Mouse (Mus musculus): Measurements from ENCODE around the gene G6pc3.

Gene G6pc3

DNA sequence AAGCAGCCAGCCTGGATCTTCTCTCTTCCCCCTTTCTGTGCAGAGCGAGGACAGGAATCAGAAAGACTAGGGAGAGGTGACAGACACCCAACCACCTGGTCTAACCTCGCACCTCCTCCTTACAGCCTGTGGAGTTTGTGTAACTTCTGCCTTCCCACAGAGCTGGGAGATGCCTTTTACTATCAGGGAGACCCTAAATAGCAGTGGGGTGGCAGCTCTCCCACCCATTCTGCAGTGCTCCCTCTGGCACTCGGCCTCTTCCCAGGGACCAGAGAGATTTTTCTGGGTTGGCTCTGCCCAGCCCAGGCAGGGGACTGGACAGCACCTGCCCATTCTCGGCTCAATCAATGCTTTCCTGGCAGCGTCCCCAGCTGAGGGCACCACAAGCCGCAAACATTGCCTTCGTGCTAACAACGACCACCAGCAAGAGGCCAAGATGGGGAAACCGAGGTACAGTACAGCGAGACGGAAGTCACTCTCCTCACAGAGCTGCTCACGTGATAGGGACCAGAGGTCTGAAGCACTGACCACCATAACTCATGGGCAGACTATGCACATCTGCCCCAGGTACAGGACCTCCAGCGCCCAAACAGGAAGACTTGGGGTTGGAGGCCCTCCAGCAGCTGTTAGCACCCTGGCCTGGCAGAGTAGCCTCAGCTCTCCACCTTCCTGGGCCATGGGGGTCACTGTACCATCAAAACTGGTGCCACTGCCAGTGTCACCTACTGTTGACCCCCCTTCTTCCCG, 30.0 kb downstream of the G6pc3 start:
- WGBS: 36% methylated on average over 14 of the region's 14 CpGs

DNA sequence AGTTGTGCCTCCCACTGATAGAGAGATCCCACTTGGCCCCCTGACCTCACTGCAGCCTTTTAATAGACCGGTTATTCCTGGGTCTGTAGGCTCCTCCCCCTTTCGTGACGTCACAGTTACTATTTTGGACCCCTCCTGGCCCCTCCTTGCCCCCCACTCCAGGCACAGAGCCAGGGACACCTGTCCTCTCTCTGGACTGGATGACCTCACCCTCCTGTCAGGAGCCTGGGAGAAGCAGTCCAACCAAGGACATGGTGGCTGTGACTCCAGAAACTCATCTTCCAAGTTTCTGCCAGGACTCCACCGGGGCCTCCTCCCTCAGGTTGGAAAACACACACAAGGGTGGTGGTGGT, 30.6 kb downstream of the G6pc3 start:
- 48% methylated on average over 4 of the region's 4 CpGs for WGBS

DNA sequence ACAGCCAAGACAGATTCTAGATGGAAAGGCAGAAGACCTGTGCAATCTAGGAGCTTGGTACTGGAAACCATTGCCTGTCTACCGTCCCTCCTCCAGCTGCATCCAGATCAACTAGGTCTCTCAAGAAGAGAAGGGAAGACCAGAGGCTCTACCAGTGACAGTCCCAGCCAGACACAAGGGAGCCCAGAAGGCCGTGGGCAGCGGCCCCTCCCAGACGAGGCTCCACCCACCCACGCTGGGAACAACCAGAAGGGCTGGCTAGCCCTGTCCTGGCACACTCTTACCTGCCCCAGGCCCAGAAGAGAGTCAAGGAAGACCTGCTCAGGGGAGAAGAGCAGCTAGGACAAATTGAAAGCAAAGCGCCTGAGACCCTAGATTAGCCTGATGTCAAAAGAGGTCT, 31.0 kb downstream of the G6pc3 start:
- 43% methylated on average over 6 of the region's 6 CpGs for WGBS

DNA sequence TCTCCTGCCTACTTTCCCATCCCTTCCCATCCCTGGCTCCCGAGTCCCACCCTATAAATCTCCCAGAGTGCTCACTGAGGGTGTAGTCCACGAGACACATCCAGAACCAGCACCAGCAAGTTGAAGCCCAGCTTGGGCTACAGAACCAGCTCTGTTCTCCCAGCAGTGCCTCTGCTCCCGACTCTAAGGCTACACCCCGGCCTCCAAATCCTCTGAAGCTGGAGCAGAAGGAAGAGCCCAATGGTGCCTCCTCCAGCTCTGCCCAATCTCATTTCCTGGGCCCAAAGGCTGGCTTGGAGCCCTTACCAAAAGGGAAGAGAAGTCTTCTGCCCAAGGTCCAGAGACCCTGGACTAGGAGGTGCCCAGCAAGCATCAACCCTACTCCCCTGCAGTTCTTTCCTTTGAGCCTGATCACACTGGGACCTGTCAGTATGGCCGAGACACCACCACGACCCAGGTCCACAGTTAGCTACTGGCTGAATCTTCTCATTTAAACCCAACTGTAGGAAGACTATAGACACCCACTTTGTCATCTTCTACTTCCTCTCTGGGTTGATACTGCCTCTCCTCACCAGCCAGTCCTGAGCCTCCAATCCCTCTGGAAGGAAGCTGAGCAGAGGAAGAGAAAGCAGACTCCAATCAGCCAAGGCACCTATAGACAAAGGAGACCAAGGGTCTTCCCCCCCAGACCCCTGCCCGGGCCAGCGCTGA, 32.0 kb downstream of the G6pc3 start:
- WGBS: 74% methylated on average over 8 of the region's 8 CpGs

DNA sequence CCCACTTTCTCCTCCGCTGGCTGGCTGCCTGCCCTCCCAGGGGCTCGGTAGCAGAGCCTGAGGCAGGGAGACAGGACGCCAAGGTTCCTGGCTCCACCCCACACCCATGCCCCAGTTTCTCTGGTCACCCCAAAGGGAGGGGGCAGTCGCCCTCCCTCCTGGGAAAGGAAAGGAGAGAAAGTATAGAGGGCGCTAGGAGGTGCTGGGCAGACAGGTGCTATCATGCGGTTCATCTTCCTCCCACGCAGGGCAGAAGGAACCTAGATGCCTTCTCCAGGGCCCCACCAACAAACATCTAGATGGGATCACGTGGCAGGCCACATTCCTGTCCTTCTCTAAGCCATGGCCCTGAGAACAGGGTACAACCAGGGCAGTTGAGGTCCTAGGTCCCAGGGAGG, 32.5 kb downstream of the G6pc3 start:
- WGBS: 53% methylated on average over 8 of the region's 8 CpGs

DNA sequence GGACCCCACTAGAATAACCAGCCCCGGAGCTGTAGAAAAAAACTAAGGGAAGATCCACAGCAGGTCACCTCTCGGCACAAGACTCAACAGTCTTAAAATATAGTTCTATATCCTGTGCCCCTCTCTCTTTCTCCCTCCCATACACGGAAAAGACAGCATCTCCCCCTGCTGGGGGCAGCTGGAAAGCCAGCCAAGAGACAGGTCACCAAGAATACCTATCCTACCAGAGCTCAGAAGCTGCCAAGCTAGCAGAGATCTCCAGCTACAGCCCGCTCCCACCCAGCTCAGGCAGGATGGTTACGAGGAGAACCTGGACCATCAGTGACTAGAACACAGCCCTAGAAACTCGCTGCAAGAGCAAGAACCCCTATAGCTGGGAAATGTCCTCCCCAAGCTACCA, 33.7 kb downstream of the G6pc3 start:
- WGBS: 43% methylated on average over 6 of the region's 6 CpGs

DNA sequence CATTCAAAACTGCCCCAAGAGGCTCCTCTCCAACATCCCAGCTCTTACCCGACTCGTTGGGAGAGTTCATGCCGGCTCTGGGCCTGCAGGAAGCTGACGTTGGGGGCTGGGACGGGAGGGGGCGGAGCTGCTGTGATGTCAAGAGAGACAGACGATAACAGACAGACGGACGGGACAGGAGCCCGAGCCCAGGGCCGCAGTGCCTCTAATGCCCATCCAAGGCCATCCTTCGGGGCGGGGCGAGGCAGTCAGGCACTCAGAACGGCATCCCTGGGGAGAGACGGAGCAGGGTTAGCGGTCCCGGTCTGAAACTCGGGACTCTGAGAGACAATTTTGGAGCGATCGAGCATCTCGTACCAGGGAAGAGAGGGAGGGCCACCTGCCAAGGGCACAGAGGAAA, 35.3 kb downstream of the G6pc3 start:
- WGBS: 21% methylated on average over 22 of the region's 22 CpGs

DNA sequence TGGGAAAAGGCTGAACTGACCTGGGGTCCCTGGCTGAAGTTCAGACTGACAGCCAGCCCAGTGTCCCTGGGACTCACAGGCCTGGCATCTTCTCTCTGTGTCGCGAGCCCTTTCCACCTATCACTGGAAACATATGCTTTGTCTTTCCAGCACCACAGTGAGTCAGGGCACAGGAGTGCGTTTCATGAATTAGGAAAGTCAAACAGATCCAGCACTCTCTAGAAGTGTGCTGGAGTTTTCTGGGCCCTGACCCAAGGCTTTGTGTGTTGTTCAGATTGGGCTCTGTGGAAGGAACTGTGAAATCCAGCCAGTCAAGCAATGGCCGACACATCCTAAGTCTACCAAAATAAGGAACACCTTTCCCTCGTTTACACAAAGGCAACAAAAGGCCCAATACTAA, 35.8 kb downstream of the G6pc3 start:
- 37% methylated on average over 5 of the region's 5 CpGs for WGBS

DNA sequence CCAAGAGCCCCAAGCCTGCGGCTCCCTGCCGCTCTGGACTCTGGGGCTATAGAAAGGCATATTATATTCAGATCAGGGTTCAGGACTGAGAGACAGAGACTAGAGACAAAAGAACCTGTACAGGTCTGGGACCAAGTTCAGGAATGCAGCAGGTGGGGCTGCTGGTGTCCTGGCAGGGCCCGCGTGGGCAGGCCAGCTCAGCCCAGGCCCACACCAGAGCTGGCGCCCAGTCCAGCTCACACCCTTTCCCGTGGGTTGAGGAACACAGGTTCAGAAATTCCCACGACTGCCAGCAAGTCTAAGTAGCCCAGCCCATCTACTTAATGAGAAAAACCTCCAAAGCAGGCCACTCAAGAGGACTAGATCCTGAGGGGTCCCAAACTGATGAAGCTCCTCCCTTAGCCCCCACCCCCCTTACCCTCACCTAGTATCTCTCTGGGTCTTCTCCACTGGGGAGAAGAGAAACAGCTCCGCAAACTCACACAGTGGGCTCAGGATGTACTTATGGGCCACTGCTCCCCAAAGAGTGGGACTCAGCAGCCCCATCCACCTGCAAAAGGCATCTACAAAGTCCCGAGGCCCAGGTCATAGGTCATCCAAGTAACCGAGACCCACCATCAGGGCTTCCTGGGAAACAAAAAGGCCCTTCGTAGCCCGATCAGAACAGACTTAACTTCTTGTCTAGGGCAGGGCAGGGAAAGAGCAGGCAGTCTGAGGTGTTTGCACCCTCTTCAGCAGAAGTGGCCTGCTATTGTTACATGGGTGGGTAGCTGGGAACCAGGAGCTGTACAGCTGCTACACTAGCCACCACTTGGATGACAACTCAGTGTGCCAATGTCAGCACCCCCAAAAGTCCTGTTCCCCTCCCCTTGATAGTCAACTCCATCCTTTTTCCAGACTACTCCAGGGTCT, 36.9 kb downstream of the G6pc3 start:
- 51% methylated on average over 12 of the region's 12 CpGs for WGBS

DNA sequence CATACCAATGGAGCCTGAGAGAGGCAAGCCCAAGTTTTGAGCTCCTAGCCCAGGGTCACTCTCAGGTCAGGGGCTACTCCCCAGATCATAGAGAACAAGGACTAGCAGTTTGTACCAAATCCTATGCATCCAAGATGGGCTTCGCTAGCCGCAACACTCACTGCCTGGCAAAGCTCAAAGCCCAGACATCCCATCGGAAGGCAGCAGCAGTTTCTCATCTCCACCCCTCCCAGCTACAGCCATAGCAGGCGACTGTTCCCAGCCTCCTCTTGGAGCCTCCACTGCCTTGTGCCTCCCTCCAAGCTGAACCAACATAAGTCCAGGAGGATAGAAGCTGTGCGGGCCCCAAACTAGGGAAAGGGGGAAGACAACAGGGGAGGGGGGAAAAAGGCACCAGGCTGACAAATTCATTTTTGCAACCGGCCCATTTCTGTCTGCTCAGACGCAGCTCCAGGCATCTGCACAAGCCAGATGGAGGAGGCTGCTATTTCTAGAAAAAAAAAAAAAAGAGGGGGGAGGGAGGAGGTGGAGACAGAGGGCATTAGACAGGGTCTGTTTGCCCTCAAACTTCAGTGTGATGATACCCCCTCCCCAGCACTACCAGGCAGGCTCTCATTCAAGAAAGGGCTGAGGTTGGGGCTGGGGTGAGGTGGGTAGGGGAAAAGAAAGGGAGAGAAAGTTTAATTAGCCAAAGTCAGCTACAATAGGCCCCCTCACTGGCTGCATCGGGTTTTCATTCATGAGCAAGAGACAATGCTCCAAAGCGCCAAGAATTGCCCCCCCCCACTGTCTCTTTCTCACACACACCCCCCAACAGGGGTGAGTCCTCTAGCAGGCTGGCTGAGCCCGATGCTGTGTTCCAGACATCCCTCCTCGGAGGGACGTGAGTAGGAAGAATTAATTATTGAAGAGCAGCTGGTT, 38.1 kb downstream of the G6pc3 start:
- 18% methylated on average over 12 of the region's 12 CpGs for WGBS

DNA sequence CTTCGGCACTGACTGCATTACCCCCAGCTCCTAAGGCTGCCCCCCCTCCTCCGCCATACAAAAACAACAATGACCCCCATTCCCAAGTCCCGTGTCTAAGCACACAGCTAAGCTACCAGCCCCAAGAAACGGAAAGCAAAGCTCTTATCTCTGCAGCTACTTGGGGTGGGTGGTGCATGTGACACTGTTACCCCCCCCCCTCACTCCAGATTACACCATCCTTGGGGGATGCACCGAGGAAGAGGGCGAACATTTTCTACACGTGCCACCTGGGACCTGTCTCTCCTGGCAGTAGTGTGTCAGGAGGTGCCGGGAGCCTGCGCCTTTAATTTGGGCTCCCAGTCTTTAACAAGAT, 38.7 kb downstream of the G6pc3 start:
- WGBS: 19% methylated on average over 9 of the region's 9 CpGs

DNA sequence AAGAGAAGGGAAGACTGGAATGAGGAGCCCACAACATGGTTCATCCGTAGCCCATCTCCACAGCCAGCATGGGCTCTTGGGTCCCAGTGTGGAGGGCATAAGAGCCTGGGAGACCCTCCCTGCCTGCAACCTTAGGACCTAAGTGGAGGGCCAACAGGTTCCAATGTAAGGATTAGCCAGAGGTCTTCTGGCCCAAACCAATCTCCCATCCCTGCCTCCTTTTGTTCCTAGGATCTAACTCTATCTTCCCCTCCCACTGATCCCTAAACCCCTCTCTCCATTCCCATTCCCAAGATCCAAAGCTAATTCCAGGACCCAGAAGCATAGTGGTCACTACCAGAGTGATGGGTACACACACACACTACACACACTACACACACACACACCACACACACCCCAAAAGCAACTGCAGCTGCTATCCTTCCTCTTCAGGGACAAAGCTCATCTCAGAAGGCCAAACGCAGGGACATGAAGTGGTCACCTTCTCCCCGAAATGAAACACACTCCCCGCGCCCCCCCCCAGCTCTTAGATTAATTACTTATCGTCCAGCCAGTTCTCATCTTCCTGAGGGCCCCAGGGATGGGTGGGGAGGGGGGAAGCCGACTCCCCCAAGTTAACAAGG, 39.3 kb downstream of the G6pc3 start:
- WGBS: 13% methylated on average over 7 of the region's 7 CpGs

DNA sequence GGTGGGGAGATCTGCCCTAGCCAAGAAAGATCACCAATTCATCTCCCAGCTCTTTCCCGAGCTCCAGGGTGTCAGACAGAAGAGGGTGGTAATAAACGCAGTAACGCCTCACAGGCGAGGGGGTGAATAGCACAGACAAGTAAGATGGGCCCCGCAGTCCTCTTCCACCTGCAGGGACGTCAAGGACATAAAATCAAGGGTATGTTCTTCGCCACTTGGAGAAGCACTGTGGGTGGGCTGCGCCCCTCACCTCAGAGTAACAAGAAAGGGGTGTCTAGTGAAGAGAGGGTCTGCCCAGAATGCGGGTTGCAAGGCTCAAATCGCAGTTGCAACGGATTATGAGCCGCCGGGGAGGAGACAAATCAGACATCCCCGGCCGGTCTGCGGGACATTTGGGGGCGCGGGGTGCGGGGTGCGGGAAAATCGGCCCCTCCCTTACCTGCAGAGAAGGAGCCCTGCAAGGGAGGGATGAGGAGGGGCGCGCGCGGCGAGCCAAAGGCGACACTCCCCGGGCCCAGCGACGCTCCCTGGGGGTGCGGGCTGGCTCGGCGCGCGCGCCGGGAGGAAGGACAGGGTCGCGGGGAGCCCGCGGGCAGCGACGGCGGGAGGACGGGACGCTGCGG, 40.0 kb downstream of the G6pc3 start:
- WGBS: under 1% methylated on average over 47 of the region's 47 CpGs

DNA sequence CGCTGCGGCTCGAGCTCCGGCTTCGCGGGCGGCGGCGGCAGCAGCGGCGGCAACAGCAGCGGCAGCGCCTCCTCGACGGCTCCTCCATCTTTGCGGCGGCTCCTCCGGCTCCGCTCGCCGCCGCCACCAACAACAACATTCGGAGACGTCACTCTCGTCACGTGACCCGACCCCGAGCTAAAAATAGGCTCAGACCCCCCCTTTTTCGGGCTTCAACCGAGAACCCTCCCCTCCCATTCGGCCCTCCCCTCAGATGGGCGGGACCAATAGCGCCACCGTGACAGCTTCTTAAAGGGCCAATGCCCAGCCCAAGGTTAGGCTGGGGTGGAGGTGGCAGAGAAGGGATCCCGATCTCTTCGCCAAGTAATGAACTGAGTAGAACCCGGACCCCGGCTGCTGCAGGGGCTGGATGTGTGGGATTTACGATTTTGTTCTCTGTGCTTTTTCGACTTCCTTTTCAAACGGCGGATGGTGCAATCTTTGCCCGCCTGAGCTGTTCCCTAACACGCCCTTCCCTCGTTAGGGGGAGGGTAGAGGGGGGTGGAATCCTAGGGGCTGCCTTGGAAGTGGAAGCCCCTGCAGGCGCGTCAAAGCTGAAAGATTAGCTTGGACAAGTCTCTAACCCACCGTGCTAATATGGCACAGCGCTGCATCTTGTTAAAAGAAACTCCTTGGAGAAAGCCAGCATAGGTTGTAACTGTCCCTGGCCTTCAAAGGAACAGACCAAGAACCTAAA, 40.8 kb downstream of the G6pc3 start, which contains the start of gene Hdac5:
Hdac5 (minus strand) TSS at position 161 of the 736 bp plus-strand sequence.
- WGBS: under 1% methylated on average over 49 of the region's 49 CpGs

DNA sequence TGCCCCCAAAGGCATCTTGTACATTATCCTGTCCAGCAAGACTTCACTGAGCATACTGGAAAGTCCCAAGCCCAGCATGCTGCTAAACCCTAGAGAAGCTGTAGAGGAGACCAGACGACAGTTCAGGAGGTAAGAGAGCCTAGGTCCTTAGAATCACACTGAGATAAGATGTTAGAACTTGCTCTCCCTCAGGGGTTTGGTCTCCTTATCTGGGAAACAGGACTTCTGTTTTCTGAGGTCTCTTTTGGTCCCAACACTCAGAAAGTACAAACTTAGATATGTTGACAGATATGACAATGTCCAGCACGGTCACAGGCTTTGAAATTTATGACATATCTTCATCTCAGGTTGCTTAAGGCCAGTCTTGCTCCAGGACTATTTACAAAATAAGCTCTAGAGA, 46.6 kb downstream of the G6pc3 start:
- 86% methylated on average over 2 of the region's 2 CpGs for WGBS

DNA sequence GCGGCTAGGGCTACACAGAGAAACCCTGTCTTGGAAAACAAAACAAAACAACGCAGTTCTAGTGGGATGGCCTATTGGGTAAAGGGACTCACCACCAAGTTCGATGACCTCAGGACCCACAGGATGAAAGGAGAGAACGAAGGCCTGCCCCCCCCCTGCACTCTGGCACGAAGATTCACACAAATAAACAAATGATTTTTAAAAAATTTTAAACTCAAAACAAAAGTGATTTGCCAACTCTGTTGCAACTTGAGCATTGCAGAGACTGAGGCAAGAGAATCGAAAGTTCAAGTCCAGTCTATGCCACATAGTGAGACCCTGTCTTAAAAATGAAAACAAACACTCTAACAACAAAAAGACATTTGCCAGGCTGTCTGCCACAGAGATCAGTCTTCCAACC, 51.2 kb downstream of the G6pc3 start:
- WGBS: 88% methylated on average over 6 of the region's 6 CpGs

DNA sequence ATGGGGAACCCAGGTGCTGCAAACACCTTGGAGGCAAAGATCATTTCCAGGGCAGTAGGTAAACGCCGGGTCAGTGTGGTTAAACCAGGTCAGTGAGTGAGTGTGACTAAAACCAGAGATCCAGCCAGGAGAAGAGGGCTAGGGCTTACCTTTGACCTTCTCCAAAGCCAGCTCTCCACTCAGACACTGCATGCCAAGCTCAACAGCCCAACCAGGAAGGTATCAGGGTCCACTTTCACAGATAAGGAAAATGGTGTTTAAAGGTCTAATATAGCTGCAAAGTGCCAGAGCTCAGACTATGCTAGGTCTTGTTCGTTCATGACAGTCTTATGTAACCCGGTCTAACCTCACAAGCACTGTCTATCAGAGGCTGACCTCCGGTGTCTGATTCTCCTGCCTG, 51.8 kb downstream of the G6pc3 start:
- 91% methylated on average over 5 of the region's 5 CpGs for WGBS

DNA sequence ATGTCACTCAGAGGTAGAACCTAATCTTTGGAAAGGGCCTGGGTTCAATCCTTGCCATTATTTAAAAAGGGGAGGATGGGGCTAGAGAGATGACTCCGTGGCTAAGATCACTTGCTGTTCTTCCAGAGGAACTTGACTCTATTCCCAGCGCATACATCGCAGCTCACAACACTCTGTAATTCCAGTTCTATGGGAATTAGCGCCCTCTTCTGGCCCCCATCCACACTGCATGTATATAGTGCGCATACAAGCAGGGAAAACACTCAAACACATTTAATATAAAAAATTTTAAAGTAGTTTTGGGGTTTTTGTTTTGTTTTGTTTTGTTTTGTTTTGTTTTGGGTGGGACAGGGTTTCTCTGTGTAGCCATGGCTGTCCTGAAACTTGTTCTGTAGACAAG, 52.5 kb downstream of the G6pc3 start:
- 57% methylated on average over 5 of the region's 5 CpGs for WGBS
